Mouse (Mus musculus) embryo, embryonic 11.5 days (tissue): ENCODE results near the gene Hoxd12.

Experiments used
- DNase-seq: peaks from one replicate; pipeline ENCODE4 v3.0.0-alpha.2; 2012; ENCODE audit warnings: low read depth, low spot score

Gene Hoxd12

DNA sequence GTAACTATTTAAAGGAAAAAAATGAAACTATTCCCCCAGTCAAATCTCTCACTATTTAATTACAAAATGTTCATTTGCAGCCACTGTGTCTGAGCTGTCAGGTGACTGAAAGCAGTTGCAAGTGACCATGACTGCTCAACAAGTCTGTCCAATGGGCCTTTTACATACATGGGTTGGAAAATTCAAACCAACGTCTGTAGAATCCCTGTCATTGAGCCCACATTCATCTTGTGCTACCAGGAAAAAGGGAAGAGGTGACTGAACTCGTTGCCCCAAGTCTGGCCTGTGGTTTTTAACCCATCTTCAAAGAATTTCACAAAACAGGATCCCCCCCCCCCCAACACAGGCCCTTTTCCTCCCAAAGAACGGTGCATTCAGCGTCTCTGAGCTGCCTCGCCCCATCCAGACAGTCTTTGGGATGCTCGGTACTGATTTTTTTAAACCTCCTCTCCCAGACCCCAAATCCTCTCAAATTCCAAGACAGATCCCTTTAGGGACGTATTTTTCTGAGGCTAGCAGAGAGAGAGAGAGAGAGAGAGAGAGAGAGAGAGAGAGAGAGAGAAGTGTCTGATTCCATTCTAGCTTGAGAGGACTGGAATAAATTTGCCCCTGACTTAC lies 21.1 kb downstream of the Hoxd12 start:
- no peak for DNase-seq

DNA sequence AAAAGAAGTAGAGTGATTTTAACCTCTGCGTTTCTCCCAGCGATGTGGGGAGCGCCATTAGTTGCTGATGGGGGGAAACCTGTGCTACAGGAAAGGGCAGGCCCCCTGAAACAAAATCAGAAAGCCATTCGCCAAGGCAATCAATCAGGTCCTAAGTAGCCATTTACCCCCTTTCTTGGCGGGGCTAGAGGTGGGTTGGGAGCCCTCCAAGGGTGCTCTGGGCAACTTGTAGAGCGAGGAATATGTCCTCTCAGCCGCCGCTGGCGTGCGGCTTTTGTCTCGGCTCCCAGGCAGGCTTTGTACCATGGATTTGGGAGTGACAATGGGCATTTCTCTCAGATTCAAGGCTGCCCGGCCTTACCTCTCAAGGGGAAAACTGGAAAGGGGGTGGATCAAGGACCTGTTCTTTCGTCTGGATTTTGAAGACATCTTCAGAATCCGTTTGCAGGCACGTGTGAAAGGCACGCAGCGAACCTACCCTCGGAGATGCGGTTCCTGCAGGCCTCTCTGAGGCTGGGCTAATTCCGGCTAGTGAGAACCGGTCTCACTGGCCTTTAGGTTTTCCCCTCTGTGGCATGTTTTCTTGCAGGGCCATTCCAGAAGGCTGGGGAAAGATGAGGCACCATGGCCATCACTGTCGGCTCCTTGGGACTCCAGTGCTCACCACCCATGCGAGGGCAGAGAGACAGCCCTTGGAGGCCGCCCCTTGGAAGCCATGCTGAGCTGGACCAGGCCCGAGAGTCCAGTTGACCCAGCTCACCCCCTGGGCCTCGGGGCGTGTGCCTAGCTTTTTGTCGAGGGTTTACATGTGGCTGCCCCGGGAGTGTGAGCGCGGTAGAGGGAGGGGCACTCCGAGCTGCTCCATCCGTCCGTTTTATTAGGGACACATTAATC lies 21.9 kb downstream of the Hoxd12 start:
- DNase-seq = no peak

DNA sequence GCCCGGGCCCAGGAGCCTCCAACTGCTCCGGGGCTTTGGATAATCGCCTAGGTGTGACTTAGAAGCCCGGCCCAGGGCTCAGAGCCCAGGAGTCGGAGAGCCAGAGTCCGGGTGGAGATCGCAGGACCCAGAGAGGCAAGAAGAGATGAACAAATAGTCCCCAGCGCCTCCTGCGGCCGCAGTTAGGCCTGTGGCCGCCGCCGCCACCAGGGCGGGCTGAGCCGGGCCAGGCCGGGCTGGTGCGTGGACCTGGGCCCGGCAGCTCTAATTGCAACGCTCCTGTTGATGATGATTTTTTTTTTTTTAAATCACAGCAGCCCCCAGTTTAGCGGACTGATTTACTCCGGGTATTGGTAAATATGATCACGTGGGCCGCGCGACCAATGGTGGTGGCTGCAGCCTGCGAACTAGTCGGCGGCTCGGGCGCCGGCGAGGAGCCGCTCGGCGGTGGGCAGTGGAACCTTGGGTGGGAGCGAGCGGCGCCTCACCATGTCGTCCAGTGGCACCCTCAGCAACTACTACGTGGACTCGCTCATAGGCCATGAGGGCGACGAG lies 22.8 kb downstream of the Hoxd12 start, which contains the start of gene Hoxd9:
TSS of gene Hoxd9 (plus strand) at position 161 of the 555 bp plus-strand sequence.
- no peak for DNase-seq

DNA sequence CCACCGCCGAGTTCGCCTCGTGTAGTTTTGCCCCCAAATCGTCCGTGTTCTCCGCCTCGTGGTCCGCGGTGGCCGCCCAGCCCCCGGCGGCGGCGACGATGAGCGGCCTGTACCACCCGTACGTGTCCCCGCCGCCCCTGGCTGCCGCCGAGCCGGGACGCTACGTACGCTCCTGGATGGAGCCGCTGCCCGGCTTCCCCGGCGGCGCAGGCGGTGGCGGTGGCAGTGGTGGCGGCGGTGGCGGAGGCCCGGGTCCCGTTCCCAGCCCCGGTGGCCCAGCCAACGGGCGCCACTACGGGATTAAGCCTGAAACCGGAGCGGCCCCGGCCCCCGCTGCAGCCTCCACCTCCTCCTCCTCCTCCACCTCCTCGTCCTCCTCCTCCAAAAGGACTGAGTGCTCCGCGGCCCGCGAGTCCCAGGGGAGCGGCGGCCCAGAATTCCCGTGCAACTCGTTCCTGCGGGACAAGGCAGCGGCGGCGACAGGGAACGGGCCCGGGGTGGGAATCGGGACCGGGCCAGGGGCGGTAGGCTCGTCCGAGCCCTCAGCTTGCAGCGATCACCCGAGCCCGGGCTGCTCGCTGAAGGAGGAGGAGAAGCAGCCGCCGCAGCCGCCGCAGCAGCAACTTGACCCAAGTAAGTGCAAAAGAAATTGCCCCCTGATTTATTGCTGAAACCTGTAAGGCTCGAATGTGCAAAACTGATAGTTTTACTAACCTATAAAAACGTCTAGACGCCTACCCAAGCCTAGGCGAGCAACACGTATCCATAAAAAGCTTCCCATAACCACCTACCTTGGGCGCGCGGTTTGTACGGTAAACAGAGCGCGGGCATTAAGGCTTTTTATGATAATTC lies 23.6 kb downstream of the Hoxd12 start:
- DNase-seq = no peak

GRCm38 (mm10) chr2:74699053-74699430 lies 24.2 kb downstream of the Hoxd12 start:
- no peak for DNase-seq

GRCm38 (mm10) chr2:74699664-74700545 lies 25.1 kb downstream of the Hoxd12 start:
- no peak for DNase-seq

GRCm38 (mm10) chr2:74700546-74701112 lies 25.8 kb downstream of the Hoxd12 start:
- DNase-seq = no peak

DNA sequence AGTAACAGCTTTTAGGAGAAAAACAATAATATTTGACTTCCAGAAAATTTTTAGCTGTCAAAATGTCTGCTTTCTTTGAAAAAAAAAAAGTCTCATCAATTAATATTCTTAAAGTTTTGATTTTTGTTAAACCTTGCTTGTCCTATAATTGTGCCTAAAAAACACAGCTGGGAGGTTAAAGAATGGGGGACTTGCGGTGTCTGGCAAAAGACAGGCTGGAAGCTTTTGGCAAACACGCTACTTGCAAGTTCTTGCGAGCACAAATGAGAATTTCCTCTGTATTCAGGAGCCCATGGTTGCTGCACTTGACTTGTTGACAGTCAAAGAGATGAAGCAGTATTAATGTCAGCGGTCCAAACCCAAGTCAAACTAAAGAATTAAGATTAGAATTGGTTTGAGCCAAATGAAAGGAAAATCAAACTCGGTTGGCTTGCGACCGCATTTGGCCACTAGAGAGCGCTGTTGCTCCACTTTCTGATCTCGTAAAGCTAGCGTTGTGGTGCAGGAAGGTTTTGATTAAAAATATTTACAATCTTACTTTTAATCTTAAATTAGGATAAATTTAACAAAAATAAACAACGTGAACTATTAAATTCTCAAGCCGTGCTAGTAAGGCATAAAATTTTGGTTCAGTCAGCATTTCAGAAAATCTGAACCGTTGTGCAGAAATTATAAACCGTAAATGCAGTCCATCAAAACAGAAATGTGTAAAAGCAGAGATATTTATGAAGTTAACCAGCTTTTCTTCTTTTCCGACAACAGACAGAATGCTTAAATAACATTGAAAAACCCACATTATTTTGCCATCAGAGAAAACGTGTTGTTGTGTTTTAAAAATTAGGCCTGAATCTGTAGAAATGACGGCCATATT lies 27.4 kb downstream of the Hoxd12 start:
- no peak for DNase-seq

- no peak for DNase-seq
These were observed 28.0 kb downstream of the Hoxd12 start for GRCm38 (mm10) chr2:74702820-74703219.

DNA sequence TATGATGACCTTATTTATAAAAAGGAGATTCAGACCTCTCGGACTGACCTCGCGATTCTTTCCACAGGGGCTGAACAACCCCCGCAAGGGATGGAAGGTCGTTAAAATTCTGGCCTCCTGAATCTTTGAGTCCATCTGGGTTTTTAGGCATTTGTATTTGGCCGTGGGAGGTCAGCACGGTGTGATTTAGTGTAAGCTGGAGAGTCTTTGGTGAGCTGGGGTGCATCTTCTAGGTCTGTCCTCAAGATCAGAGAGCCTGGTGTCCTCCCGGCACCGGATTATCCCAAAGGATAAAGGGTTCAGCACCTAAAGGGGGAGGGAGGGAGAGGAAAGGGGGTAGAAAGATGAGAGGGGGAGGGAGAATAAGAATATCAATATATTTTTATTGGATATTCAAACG lies 28.5 kb downstream of the Hoxd12 start:
- DNase-seq = no peak

- no peak for DNase-seq
These were observed 29.0 kb downstream of the Hoxd12 start for GRCm38 (mm10) chr2:74703720-74704392.

DNA sequence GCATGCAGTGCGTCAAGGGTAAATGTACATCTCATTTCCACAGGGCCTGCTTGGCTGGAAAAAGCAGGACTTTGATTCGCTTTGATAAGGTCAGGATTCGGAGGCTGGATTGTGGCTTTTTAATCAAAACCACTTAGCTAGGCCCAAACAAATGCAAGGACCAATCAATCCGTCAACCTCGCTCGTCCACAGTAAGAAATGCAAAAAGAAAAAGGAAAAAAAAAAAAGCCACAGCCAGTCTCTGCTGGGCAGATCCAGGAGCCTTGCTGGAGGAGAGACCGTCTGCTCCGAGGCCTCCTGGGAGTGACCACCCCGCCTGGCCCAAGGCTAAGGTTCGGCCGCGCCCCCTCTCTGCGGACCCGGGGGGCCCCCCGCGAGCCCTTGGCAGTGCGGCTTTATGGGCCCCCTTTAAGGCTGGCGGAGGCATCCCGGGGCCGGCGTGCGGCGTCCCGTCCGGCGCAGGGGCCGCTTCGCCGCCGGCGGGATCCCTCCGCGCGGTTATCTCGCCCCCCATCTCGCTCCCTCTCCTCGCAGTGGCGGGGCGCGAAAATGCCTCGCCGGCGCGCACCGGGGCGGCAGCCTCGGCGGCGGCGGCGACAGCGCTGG lies 29.7 kb downstream of the Hoxd12 start, which contains the start of gene Hoxd8:
TSS of gene Hoxd8 (plus strand) at position 223 of the 606 bp plus-strand sequence.
- no peak for DNase-seq

GRCm38 (mm10) chr2:74704999-74705466 lies 30.2 kb downstream of the Hoxd12 start:
- no peak for DNase-seq

GRCm38 (mm10) chr2:74705467-74706089 lies 30.8 kb downstream of the Hoxd12 start:
- DNase-seq = no peak

- DNase-seq = no peak
These were observed 31.7 kb downstream of the Hoxd12 start for GRCm38 (mm10) chr2:74706393-74706960.

GRCm38 (mm10) chr2:74707599-74707998 lies 32.8 kb downstream of the Hoxd12 start:
- no peak for DNase-seq

GRCm38 (mm10) chr2:74708676-74709075 lies 33.9 kb downstream of the Hoxd12 start:
- DNase-seq = no peak
